Mouse (Mus musculus): ENCODE results near the gene Hoxd1. TPM values are rescaled to one million over a fixed set of nuclear protein-coding genes. Genes with fewer than 3 reads are reported as not detected.

Gene Hoxd1
- total RNA-seq, 2 experiments from 2014 or later: not detected

DNA sequence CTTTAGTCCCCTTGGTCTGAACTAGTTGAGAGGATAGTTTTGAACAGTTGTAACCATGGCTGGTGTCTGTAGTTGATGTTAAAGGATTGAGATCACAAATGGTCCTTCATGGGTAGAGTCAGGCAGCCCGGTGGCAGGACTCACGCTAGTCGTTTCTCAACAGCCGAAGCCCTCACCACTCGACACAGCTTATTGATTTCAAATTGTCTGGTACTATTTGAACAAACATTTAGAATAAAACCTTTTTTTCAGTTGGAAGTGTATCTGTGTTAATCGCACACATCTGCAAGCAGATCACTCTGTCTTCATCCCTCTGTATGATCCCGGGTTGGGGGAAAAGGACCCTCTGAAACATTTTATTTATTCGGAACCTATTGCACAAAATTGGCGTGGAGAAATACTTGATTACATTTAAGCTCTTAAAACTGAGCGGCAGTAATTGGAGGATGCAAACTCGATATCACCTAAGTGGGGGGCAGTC, 15.1 kb upstream of the Hoxd1 start:
- DNase-seq (ENCODE audit: low spot score in 2 of 2): no peak

DNA sequence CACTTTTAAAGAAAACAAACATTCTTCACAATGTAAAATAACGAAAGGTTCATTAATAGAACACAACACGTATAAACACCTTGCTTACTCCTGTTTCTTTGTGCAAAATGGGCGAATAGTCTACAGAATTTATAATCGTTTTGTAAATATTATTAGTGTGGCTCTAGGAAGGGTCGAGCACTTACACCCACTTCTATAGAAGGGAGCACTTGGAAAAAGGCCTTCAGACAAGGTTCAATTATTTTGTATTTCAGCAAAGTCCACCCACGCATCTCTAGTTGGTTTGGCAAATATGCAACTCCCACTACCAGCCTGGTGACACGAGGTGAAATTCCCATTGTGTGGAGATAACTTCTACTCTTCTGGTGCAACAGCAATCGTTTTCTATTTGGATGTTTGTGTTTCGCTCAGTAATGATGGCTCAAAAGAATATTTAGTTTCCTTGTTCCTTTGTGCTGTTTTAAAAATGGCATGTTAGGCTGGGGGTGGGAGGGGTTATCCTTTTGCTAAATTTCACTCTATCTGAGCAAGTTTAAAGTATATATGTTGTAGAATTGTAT, 14.3 kb upstream of the Hoxd1 start:
- DNase-seq (ENCODE audit: low spot score in 2 of 2): no peak

DNA sequence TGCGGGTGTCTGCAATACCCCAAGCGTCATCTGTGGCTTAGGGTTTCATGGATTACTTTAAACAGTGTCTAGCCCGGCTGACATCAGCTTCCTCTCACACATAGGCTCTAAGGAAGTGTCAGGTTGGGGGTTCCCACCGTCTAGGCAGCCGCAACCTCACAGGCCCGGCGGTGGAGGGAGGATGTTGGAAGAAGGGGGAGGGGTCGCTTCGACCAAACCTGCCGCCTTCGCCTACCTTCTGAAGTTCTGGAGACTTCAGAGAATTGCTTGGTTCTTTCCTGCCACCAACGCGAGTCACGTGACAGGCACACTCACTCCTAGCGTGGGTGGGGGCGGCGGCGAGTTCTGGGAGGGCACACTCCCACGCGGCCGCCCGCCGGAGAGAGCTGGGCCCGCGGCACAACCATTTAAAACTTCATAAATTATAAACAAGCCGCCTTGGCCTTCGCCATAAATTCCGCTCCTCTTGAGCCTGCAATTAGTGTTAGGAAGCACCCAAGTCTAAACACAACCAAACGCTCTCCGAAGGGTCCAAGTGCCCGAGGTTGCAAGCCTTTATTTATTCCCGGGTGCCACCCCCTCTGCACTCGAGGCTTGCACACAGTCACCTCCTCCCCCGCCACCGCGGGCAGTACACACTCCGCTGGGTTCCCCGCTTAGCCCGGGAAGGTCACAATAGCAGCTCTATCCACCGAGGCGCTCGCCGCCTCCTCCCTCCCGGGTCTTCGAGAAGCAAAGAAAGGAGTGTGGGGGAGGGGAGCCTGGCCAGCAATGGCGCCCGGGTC, 13.3 kb upstream of the Hoxd1 start:
- no peak for DNase-seq (ENCODE audit: low spot score in 2 of 2)

DNA sequence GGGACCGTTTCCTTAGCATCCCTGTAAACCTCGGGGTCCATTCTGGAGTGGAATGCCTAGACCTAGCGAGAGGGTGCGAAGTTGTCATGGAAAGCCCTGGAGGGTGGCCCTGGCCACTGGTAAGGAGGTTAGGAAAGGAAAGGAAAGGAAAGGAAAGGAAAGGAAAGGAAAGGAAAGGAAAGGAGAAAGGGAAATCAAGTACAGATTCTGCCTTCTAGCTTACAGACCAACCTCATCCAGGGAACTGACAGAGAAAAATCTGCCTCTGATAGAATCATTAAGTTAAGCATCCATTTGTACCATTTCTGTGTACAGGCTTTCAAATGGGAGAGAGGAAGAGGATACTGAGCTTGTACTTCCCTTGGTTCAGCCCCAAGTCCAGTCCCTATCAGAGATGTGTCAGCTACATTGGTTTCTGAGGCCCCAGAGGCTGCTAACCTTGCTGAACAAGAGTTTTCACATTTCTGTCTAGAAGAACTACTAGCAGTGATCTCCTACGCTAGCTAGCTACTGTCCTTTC, 12.0 kb upstream of the Hoxd1 start:
- no peak for DNase-seq (ENCODE audit: low spot score in 2 of 2)

DNA sequence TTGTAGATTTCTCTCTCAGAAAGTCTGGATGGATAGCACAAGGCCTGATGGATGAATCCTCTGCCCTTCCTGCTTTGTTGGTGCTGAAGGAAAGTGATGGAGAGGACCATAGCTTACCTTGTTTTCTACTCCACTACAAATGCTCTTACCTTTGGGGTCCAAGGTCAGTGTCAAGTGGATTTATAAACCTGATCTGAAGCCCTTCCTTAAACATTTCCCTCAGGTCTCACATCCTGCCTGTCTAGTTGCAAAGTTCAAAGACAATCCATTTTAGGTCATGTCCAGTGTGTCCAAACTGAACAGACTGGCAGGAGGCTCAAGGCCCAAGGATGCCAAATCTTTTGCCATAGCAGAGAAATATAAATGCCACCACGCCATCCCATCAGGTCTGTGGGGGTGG, 10.9 kb upstream of the Hoxd1 start:
- no peak for DNase-seq (ENCODE audit: low spot score in 2 of 2)

DNA sequence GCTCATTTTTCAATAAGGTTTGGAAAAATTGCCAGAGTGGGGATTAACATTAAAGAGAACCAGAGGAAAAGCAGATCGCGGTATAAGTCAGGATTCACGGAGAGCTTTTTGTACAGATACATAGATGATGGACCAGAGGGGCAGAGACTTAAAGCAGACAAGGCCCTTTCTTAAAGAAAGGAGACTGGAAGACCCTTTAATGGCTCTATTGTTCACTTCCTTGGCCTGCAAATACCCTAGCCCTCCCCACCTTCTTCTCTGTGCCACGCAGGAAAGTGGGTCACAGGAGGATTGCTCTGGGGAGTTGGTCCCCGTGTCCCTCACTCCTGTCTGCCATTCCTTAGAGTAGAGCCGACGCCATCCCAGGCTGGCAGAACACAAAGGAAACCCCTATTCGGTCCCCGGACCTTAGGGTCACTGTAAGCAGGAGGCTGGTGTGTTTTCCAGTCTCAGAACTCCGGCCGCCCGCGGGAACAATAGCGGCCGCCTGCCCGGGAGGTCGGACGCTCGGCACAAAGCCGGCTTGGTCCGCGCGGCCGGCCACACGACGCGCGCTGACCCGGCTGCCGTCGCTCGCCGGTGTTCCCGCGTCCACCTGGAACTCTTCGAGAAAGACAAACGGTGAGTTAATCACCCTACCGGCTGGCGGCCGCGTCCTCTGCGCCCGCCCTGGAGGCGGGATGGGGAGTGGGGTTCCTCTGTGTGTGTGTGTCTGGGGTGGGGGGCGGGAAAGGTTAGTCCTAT, 10.2 kb upstream of the Hoxd1 start:
- DNase-seq (ENCODE audit: low spot score in 2 of 2): no peak

DNA sequence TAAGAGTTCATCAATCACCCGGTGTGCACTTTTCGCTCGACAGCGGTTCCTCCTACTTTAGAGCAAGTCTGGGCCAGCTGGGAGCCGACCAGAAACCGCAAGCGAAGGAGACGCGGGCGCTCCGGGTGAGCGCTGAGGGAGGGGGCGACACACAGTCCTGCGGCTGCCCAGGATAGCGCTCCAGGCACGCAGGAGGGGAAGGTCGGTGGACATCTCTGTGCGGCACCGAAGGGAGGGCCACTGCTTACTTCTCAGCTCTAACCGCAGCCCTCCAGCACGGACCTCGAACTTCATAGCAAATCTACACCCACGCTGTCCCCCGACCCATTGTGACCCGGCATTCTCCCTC, 9.6 kb upstream of the Hoxd1 start:
- no peak for DNase-seq (ENCODE audit: low spot score in 2 of 2)

DNA sequence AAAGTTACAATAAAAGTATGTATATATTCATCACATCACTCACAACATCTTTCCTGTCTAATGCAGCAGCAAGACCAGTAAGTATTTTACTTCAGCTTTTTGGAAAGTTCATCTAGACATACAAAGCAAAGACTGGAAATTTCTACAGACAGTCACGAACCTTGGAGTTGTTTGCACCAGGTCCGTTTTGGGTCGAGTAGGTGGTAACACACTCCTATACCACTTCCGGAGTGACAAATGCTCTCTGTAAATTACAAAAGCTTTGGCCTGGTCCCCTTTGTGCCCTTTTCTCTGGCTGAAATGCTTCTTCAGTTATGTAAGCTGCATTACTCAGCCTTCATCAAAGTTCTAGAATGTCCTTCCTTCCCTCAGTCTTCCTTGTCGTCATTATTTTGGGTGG, 9.1 kb upstream of the Hoxd1 start:
- no peak for DNase-seq (ENCODE audit: low spot score in 2 of 2)

DNA sequence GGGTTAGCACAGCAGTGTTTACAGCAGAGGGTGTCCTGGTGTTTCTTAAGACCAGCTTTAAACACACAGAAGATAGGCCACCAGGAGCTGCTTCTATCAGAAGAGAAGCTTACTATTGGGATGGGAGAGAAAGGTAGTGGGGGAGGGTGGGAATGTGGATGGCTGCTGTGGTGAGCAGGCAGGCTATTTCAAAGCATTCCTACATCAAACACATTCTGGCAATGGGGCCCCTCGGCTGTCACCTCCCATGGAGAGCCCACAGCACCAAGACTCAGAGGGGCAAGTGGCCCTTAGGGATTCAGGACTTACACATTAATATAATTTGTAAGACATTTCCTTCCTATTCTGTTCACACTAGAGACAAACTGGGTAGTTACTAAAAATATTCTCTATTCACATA, 2.6 kb upstream of the Hoxd1 start:
- no peak for DNase-seq (ENCODE audit: low spot score in 2 of 2)

DNA sequence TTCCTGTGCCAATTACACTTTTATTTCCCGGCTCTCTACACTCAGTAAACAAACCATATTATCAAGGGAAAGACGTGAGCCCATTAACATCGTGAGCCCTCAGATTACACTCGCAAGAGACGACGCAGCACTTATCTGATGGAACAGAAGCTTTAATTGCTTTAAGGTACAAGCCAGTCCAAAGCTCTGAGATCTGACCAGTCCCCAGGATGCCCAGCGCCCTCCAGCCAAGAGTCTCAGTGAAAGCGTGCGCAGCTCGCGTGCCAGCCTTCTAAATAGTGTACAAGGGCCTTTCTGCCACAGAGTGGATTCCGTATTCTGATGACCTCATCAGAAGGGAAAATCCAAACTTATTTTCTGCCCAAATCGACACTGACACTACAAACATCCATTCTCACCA, 839 bp upstream of the Hoxd1 start:
- DNase-seq (ENCODE audit: low spot score in 2 of 2): no peak

DNA sequence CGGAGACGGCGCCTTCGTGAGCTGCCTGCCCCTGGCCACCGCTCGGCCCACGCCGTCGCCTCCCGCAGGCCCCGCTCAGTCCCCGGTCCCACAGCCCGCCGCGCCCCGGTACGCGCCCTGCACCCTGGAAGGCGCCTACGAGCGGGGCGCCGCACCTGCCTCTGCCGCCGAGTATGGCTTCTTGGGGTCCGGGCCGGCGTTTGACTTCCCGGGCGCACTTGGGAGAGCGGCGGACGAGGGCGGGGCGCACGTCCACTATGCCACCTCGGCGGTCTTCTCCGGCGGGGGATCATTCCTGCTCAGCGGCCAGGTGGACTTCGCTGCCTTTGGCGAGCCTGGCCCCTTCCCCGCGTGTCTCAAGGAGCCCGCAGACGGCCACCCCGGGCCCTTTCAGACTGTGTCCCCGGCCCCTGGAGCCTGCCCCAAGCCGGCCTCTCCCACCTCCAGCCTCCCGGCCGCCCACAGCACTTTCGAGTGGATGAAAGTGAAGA, 510 bp downstream of the Hoxd1 start:
- DNase-seq (ENCODE audit: low spot score in 2 of 2): no peak

DNA sequence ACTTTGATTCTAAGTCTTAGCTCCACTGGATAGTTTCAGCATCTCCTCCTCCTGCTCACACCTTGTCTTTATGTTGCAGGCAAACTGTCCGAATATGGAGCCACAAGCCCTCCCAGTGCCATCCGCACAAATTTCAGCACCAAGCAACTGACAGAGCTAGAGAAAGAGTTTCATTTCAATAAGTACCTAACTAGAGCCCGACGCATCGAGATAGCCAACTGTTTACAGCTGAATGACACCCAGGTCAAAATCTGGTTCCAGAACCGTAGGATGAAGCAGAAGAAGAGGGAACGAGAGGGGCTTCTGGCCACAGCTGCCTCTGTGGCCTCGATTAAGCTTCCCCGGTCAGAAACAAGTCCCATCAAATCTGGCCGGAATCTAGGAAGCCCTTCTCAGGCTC, 1.2 kb downstream of the Hoxd1 start:
- no peak for DNase-seq (ENCODE audit: low spot score in 2 of 2)

DNA sequence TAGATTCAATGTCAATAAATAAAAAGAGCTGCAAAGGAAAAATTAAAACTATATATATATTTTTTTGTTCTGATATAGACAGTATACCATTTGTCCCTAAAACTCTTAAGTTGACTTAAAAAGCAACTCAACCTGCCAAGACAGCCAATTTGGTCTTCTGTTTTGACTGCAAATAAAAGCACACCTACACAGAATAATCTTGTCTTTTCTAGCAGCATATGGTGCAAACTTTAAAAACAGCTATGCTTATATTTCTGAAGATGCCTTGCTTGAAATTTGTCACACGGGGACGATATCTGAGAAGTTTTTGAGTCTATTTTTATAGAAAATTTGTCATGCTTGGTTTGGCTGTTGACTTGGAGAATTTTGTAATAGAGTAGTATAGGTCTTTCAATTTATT, 11.6 kb downstream of the Hoxd1 start:
- DNase-seq (ENCODE audit: low spot score in 2 of 2): no peak

DNA sequence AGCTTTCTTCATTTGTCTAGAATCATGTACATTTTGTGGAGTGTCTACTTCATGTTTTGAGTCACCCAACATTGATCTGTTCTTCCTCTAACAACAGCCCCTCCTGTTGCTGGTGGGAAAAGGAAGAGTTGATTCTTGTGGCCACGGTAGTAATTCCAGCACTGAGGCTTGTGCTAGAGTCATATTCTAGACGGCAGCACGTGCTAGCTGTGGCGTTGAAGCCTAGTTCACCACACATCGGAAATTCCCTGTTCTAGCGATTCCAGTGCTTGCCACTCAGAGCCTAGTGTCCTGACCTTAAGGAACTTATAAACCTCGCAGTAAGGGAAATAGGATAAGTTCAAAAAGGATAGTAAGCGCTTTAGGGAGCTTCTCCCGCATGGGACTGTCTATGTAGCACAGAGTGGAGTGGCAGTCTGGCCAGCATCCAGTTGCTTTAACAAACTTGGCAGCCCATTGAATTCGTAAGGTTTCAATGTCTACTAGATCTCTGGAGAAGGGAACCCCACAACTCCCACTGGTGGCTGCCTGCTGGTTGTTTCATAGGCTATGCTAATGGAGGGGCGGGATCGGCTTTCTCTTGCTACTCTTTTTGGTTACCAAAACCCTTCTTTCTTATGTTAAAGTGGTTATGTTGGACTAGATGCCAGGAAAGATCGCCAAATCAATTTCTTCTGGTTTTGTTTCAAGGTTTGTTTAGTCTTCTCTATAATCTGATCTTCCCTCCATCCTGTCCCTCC, 14.9 kb downstream of the Hoxd1 start:
- DNase-seq (ENCODE audit: low spot score in 2 of 2): no peak

DNA sequence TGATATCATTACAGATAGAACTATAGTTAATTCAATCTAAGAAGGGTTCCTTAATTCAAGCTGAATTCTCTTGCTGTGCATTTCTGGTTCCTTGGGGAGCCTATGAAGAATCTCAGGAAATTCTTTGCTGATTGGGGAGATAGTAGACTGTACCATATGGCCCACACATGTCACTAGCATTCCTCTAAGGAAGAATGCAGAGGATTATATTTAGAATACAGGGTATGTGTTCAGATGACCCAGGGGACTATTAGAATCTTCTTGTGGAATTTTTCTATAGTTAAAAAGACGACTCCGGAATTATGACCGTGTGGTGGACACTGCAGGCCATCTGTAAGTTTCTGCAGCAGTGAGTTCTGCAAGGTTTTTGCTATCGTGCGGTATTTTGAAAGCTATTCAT, 18.6 kb downstream of the Hoxd1 start:
- no peak for DNase-seq (ENCODE audit: low spot score in 2 of 2)

DNA sequence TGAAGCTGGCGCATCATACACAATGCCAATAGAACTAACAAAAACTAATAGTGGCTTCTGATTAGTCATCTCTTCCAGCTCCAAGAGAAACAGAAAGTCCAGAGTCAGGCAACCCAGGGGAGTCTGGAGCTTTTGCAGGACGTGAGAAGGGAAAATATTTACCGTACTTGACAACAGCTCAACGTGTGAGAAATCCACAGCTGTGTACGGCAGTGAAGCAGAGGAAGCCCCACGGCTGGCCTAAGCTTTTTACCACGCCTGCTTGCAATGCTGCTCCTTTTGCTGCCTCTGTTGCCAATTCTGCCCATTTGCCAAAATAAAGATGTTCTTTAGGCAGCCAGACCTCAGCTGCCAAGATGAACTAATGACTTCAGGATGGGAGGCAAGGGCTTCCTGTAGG, 32.8 kb downstream of the Hoxd1 start:
- no peak for DNase-seq (ENCODE audit: low spot score in 2 of 2)

DNA sequence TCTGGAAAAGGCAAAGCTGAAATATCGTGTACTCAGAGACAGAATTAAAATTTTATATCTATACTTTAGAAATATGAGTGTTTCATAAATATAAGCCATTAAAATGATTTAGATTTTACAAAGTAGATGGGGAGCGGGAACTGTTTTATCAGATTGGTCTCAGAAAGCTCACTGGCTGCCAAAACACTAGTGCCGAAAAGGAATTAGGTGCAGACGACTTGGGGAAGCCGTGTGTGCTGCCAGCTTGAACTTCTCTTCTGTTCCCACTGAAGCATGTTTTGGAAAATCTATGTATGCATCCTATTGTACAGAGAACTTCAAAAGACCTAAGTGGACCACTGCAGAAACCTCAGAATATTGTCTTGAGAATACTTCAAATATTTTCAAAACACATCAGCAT, 45.7 kb downstream of the Hoxd1 start:
- DNase-seq (ENCODE audit: low spot score in 2 of 2): no peak
